Mouse (Mus musculus) heart, adult 2 months (tissue): ENCODE results near the gene Nme8.

Source experiments
- CTCF ChIP-seq: fragments of 200-600 bp; IDR thresholded peaks from 2 replicates; pipeline ENCODE4 v1.8.1; 2022; ENCODE audit warnings: antibody characterized with exemption, mild to moderate bottlenecking, moderate library complexity
- POLR2A ChIP-seq: fragments of 200-500 bp; IDR thresholded peaks from 2 replicates; pipeline ENCODE4 v1.6.1; 2011; ENCODE audit warnings: mild to moderate bottlenecking, low read depth, low read length, control low read depth; ENCODE audit not compliant: insufficient read depth

DNA sequence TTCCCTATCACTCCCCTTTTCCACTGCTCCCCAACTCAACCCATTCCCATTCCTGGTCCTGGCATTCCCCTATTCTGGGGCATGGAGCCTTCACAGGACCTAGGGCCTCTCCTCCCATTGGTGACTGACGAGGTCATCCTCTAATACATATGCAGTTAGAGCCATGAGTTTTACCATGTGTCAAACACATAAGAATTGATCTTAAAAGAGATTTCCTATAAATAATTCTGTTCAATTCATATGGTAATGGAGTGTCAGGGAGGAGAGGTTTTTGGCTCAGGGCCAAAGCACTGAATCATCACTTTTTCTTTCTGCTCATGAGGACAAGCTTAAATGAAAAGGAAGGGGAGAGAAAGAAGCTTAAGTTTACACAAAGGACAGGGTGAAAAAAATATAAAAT, 85.2 kb downstream of the Nme8 start:
- TF ChIP-seq CTCF, result no peak
- TF ChIP-seq POLR2A, result no peak
